Mouse (Mus musculus): ENCODE measurements around the gene Gm49320. TPM values are rescaled to one million over a fixed set of nuclear protein-coding genes. Genes with fewer than 3 reads are reported as not detected.

The Gm49320 gene
- polyA plus RNA-seq, 1 experiment from 2014 or later = 0.31 TPM

GRCm38 (mm10) chr8:4229784-4230183 lies 8.9 kb upstream of the Gm49320 start:
- H3K9me3 ChIP-seq = no peaks in the 10 kb centered on the region
- H3K27me3 ChIP-seq (replicated peaks) = no peaks in the 10 kb centered on the region; the same call in 1 of the 2 replicates
- no peak overlapping the region for H3K4me3 ChIP-seq (replicated peaks)
- no peak overlapping the region for H3K4me2 ChIP-seq
- peaks cover 8% of the 10 kb centered on the region; the same call in 1 of the 2 replicates for H3K4me1 ChIP-seq
- no peaks in the 10 kb centered on the region for H3K36me3 ChIP-seq
- WGBS = 78% methylated on average over 5 of the region's 5 CpGs
- H3K27ac ChIP-seq = no peak overlapping the region
- H3K9ac ChIP-seq = no peak overlapping the region
- ATAC-seq (ENCODE audit: insufficient read depth, low FRiP score, low read depth) = no peak

DNA sequence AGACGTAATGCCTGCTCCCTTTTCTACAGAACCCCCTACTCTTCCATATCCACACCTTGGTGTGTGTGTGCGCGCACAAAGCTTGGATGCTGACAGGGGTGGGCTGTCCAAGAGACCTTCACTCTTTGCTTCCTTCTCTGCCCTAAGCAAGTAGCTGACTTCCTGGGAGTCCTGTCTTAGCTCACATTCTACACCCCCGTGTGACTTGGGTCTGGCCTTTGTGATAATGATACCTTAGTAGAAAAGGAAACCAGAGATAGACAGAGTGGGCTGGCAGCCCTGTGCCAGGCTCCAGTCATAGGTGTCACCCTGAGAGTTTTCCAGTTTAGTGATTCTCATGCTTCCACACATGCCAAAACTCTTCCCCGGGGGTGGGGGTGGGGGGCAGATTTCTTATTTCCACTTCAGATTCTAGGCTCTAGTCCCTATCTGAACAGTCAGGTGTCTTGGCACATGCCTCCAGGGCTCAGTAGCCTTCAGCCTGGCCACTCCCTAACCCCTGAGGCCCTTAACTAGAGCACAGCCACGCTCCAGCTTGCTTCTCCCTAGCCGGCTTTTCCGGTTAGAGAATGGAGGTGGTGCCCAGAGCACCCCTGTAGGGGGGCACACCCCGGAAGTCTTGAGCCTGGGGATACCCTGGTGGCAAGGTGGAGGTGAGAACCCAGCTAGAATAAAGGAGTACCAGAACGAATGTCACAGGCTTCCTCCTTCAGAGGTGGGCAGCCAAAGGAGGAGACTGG lies 7.9 kb upstream of the Gm49320 start:
- Histone ChIP-seq H3K4me2 (0 out of 2 replicates have a peak overlapping the region, but pooled peaks have one; percentile 3), H3K27ac (peak overlapping the region; percentile 24; the same call in 1 of the 2 replicates), H3K36me3 (no peaks in the 10 kb centered on the region), H3K4me1 (peaks cover 8% of the 10 kb centered on the region; the same call in 1 of the 2 replicates), H3K27me3 (replicated peaks) (no peaks in the 10 kb centered on the region; the same call in 1 of the 2 replicates), H3K9ac (no peak overlapping the region), H3K9me3 (no peaks in the 10 kb centered on the region), H3K4me3 (replicated peaks) (no peak overlapping the region)
- WGBS = 53% methylated on average over 10 of the region's 10 CpGs
- ATAC-seq (ENCODE audit: insufficient read depth, low FRiP score, low read depth) = peak; percentile 73

DNA sequence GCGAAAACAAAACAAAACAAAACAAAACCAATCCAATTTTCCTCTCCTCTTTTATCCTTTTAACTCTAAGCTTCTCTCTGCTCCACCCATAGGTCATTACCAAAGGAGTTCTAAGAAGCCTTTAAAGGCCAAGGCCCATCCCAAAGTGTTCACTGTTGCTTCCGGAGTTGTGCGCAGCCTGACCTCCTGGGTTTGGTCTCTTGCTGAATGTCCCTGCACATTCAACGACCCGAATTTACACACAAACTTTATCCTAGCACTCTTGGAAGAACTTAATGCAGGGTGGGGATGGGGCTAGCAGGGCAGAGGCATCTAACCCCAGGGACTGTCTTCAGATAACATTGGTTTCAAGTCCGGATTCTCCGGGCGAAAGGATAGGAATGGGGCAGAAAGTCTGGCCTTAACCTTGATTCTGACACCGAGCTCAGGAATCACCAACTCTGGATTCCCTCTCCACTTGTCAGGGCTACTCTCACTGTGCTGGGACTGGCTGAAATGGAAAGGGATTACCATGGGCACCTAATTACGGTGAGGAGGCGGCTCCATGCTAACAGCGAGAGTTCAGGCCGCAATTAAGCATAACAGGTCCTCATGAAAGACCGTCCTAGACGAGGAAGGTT lies 741 bp upstream of the Gm49320 start:
- H3K9me3 ChIP-seq = no peaks in the 10 kb centered on the region
- H3K4me1 ChIP-seq = peaks cover 20% of the 10 kb centered on the region
- 20% methylated on average over 15 of the region's 15 CpGs for WGBS
- H3K9ac ChIP-seq = peak overlapping the region; percentile 32; the same call in 1 of the 2 replicates
- H3K27me3 ChIP-seq (replicated peaks) = no peaks in the 10 kb centered on the region
- H3K4me2 ChIP-seq = peak overlapping the region; percentile 76
- ATAC-seq (ENCODE audit: insufficient read depth, low FRiP score, low read depth) = no peak
- H3K4me3 ChIP-seq (replicated peaks) = peak overlapping the region; percentile 78
- H3K36me3 ChIP-seq = 0 out of 2 replicates have a peak, but pooled peaks cover 5% of the 10 kb centered on the region
- peak overlapping the region; percentile 95 for H3K27ac ChIP-seq

GRCm38 (mm10) chr8:4239193-4239890 lies 677 bp downstream of the Gm49320 start:
- Histone ChIP-seq H3K4me3 (replicated peaks) (peak overlapping the region; percentile 78), H3K27me3 (replicated peaks) (no peaks in the 10 kb centered on the region), H3K36me3 (peaks cover 18% of the 10 kb centered on the region), H3K9me3 (no peaks in the 10 kb centered on the region), H3K27ac (peak overlapping the region; percentile 95), H3K4me2 (peak overlapping the region; percentile 76), H3K4me1 (peaks cover 20% of the 10 kb centered on the region), H3K9ac (peak overlapping the region; percentile 81)
- WGBS = 12% methylated on average over 18 of the region's 19 CpGs
- peak; percentile 41 for ATAC-seq (ENCODE audit: insufficient read depth, low FRiP score, low read depth)

DNA sequence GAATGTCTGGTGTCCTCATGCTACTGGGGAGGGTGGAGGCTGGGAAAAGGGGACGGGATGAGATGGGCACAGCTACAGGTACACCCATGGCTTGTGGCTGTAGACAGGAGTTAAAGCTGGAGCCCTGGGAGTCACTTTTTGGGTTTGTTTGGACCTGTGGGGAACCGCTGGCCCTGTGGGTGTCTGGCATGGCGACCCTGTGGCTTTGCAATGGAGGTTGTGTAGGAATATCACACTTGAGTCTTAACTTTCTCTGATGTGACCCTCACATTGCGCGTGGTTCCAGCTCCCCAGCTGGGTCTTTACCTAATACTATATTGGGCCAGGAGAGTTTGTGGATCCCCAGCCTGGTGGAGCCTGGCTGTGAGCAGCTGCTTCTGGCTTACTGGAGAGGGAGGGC lies 6.4 kb downstream of the Gm49320 start:
- ATAC-seq (ENCODE audit: insufficient read depth, low FRiP score, low read depth) = no peak
- Histone ChIP-seq H3K36me3 (peaks cover 47% of the 10 kb centered on the region), H3K4me2 (no peak overlapping the region), H3K4me3 (replicated peaks) (no peak overlapping the region), H3K9ac (no peak overlapping the region), H3K27ac (no peak overlapping the region), H3K9me3 (no peaks in the 10 kb centered on the region), H3K4me1 (peaks cover 22% of the 10 kb centered on the region), H3K27me3 (replicated peaks) (no peaks in the 10 kb centered on the region)
- WGBS = 95% methylated on average over 5 of the region's 5 CpGs

GRCm38 (mm10) chr8:4245737-4246136 lies 7.1 kb downstream of the Gm49320 start:
- WGBS = 79% methylated on average over 13 of the region's 13 CpGs
- H3K4me3 ChIP-seq (replicated peaks) = no peak overlapping the region
- no peaks in the 10 kb centered on the region for H3K27me3 ChIP-seq (replicated peaks)
- H3K9me3 ChIP-seq = no peaks in the 10 kb centered on the region
- ATAC-seq (ENCODE audit: insufficient read depth, low FRiP score, low read depth) = no peak
- no peak overlapping the region for H3K27ac ChIP-seq
- no peak overlapping the region for H3K4me2 ChIP-seq
- H3K4me1 ChIP-seq = peaks cover 21% of the 10 kb centered on the region
- no peak overlapping the region for H3K9ac ChIP-seq
- H3K36me3 ChIP-seq = peaks cover 48% of the 10 kb centered on the region

GRCm38 (mm10) chr8:4247241-4247640 lies 8.6 kb downstream of the Gm49320 start:
- Histone ChIP-seq H3K9me3 (no peaks in the 10 kb centered on the region), H3K27ac (no peak overlapping the region), H3K4me3 (replicated peaks) (no peak overlapping the region), H3K4me2 (no peak overlapping the region), H3K4me1 (peaks cover 17% of the 10 kb centered on the region; the same call in 1 of the 2 replicates), H3K36me3 (peaks cover 48% of the 10 kb centered on the region), H3K27me3 (replicated peaks) (no peaks in the 10 kb centered on the region), H3K9ac (no peak overlapping the region)
- 77% methylated on average over 8 of the region's 8 CpGs for WGBS
- no peak for ATAC-seq (ENCODE audit: insufficient read depth, low FRiP score, low read depth)

- no peaks in the 10 kb centered on the region for H3K27me3 ChIP-seq (replicated peaks)
- no peak within 1 kb of the TSS; the same call in 1 of the 2 replicates for H3K27ac ChIP-seq
- no peak within 1 kb of the TSS for H3K9ac ChIP-seq
- H3K4me3 ChIP-seq (replicated peaks) = no peak within 1 kb of the TSS
- H3K4me1 ChIP-seq = peaks cover 21% of the 10 kb centered on the region; the same call in 1 of the 2 replicates
- H3K36me3 ChIP-seq = peaks cover 42% of the 10 kb centered on the region
- 72% methylated on average over 15 of the region's 15 CpGs for WGBS
- H3K4me2 ChIP-seq = no peak within 1 kb of the TSS
- ATAC-seq (ENCODE audit: insufficient read depth, low FRiP score, low read depth) = no peak
- no peaks in the 10 kb centered on the region for H3K9me3 ChIP-seq
These were observed 9.4 kb downstream of the Gm49320 start, which contains the start of gene Tgfbr3l for GRCm38 (mm10) chr8:4247951-4248540. Gene Tgfbr3l (plus strand): TSS chr8:4248214.

- peak overlapping the region; percentile 24 for H3K4me2 ChIP-seq
- H3K4me3 ChIP-seq (replicated peaks) = no peak overlapping the region
- WGBS = 25% methylated on average over 29 of the region's 29 CpGs
- H3K27me3 ChIP-seq (replicated peaks) = no peaks in the 10 kb centered on the region
- H3K4me1 ChIP-seq = peaks cover 24% of the 10 kb centered on the region
- peaks cover 32% of the 10 kb centered on the region for H3K36me3 ChIP-seq
- H3K9ac ChIP-seq = no peak overlapping the region
- H3K9me3 ChIP-seq = no peaks in the 10 kb centered on the region
- H3K27ac ChIP-seq = peak overlapping the region; percentile 23; the same call in 1 of the 2 replicates
- ATAC-seq (ENCODE audit: insufficient read depth, low FRiP score, low read depth) = no peak
These were observed 10.5 kb downstream of the Gm49320 start for GRCm38 (mm10) chr8:4249213-4249612.

DNA sequence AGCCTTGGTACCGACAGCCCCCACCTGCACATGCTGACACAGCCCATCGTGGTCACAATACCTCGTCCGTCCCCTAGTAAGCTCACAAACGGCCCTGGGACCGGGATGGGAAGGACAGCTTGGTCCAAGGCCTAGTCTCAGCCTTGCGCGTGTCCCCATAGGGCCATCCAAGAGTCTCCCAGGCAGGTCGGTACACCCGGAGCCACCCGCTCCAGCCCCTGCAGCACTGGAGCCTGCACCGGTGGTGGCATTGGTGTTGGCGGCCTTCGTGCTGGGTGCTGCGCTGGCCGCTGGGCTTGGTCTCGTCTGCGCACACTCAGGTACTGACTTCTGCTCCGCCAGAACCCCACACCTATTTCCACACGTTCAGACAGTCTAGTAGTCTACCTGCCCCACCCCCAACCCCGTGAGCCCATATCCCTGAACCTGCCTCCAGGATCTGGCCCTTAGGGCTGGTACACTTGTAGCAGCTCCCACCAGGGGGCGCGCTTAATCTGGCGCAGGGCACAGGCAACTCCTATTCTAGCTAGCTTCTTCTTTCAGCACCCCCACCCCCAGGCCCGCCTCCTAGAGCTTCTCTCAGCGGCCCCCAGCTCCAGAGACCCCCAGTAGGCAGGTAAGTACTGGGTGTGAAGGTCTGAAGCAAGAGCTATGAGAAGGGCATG lies 11.8 kb downstream of the Gm49320 start:
- no peak overlapping the region for H3K27ac ChIP-seq
- H3K36me3 ChIP-seq = peaks cover 30% of the 10 kb centered on the region
- H3K4me2 ChIP-seq = no peak overlapping the region
- H3K9ac ChIP-seq = no peak overlapping the region
- 40% methylated on average over 26 of the region's 26 CpGs for WGBS
- no peak overlapping the region for H3K4me3 ChIP-seq (replicated peaks)
- ATAC-seq (ENCODE audit: insufficient read depth, low FRiP score, low read depth) = peak; percentile 9; the same call in 1 of the 2 replicates
- H3K9me3 ChIP-seq = no peaks in the 10 kb centered on the region
- H3K27me3 ChIP-seq (replicated peaks) = no peaks in the 10 kb centered on the region
- H3K4me1 ChIP-seq = peaks cover 27% of the 10 kb centered on the region
